Mouse (Mus musculus): ENCODE measurements around the gene Slc5a10. TPM values are rescaled to one million over a fixed set of nuclear protein-coding genes. Genes with fewer than 3 reads are reported as not detected.
"Not testable (repeated sequence)": the region's sequence is repeated elsewhere in the genome, so short reads cannot be mapped to it uniquely, and the experiment has no call there.

The Slc5a10 gene
- total RNA-seq, 1 experiment from 2014 or later: not detected

- no peak for ATAC-seq (replicated peaks in 1 of 2; ENCODE audit: insufficient read depth in 1 of 2, low FRiP score in 2 of 2, low TSS enrichment in 1 of 2, low read depth in 1 of 2, poor library complexity in 2 of 2, severe bottlenecking in 2 of 2)
Measured at GRCm38 (mm10) chr11:61644576-61645326, 75.9 kb downstream of the Slc5a10 start.

- ATAC-seq (replicated peaks in 1 of 2; ENCODE audit: insufficient read depth in 1 of 2, low FRiP score in 2 of 2, low TSS enrichment in 1 of 2, low read depth in 1 of 2, poor library complexity in 2 of 2, severe bottlenecking in 2 of 2): no peak
Measured at GRCm38 (mm10) chr11:61643184-61643961, 77.3 kb downstream of the Slc5a10 start.

- no peak for ATAC-seq (replicated peaks in 1 of 2; ENCODE audit: insufficient read depth in 1 of 2, low FRiP score in 2 of 2, low TSS enrichment in 1 of 2, low read depth in 1 of 2, poor library complexity in 2 of 2, severe bottlenecking in 2 of 2)
Measured at GRCm38 (mm10) chr11:61642106-61642505, 78.5 kb downstream of the Slc5a10 start.

- ATAC-seq (replicated peaks in 1 of 2; ENCODE audit: insufficient read depth in 1 of 2, low FRiP score in 2 of 2, low TSS enrichment in 1 of 2, low read depth in 1 of 2, poor library complexity in 2 of 2, severe bottlenecking in 2 of 2): not testable (repeated sequence)
Measured at GRCm38 (mm10) chr11:61640585-61640984, 80.0 kb downstream of the Slc5a10 start.

GRCm38 (mm10) chr11:61639601-61640177 lies 80.9 kb downstream of the Slc5a10 start:
- ATAC-seq (replicated peaks in 1 of 2; ENCODE audit: insufficient read depth in 1 of 2, low FRiP score in 2 of 2, low TSS enrichment in 1 of 2, low read depth in 1 of 2, poor library complexity in 2 of 2, severe bottlenecking in 2 of 2): no peak

- ATAC-seq (replicated peaks in 1 of 2; ENCODE audit: insufficient read depth in 1 of 2, low FRiP score in 2 of 2, low TSS enrichment in 1 of 2, low read depth in 1 of 2, poor library complexity in 2 of 2, severe bottlenecking in 2 of 2): no peak; a peak in 1 of 4 replicates
Measured at GRCm38 (mm10) chr11:61638764-61639536, 81.7 kb downstream of the Slc5a10 start.

- ATAC-seq (replicated peaks in 1 of 2; ENCODE audit: insufficient read depth in 1 of 2, low FRiP score in 2 of 2, low TSS enrichment in 1 of 2, low read depth in 1 of 2, poor library complexity in 2 of 2, severe bottlenecking in 2 of 2): no peak
Measured at GRCm38 (mm10) chr11:61637856-61638255, 82.8 kb downstream of the Slc5a10 start.

- ATAC-seq (replicated peaks in 1 of 2; ENCODE audit: insufficient read depth in 1 of 2, low FRiP score in 2 of 2, low TSS enrichment in 1 of 2, low read depth in 1 of 2, poor library complexity in 2 of 2, severe bottlenecking in 2 of 2): no peak
Measured at GRCm38 (mm10) chr11:61637413-61637812, 83.2 kb downstream of the Slc5a10 start.

GRCm38 (mm10) chr11:61636309-61636708 lies 84.3 kb downstream of the Slc5a10 start:
- not testable (repeated sequence) for ATAC-seq (replicated peaks in 1 of 2; ENCODE audit: insufficient read depth in 1 of 2, low FRiP score in 2 of 2, low TSS enrichment in 1 of 2, low read depth in 1 of 2, poor library complexity in 2 of 2, severe bottlenecking in 2 of 2)

GRCm38 (mm10) chr11:61629621-61630020 lies 91.0 kb downstream of the Slc5a10 start:
- ATAC-seq (replicated peaks in 1 of 2; ENCODE audit: insufficient read depth in 1 of 2, low FRiP score in 2 of 2, low TSS enrichment in 1 of 2, low read depth in 1 of 2, poor library complexity in 2 of 2, severe bottlenecking in 2 of 2): no peak

- ATAC-seq (replicated peaks in 1 of 2; ENCODE audit: insufficient read depth in 1 of 2, low FRiP score in 2 of 2, low TSS enrichment in 1 of 2, low read depth in 1 of 2, poor library complexity in 2 of 2, severe bottlenecking in 2 of 2): no peak
Measured at GRCm38 (mm10) chr11:61626509-61626908, 94.1 kb downstream of the Slc5a10 start.

GRCm38 (mm10) chr11:61625136-61625535 lies 95.5 kb downstream of the Slc5a10 start:
- ATAC-seq (replicated peaks in 1 of 2; ENCODE audit: insufficient read depth in 1 of 2, low FRiP score in 2 of 2, low TSS enrichment in 1 of 2, low read depth in 1 of 2, poor library complexity in 2 of 2, severe bottlenecking in 2 of 2): no peak

Other genes with a start within 250 kb of the Slc5a10 start
- gene Mfap4, start 235.4 kb downstream of the Slc5a10 start, total RNA-seq (2017): not detected in 2 replicates
- gene Mapk7, start 226.4 kb downstream of the Slc5a10 start, total RNA-seq (2017): 4.2 TPM in 2 replicates
- 1.6 and 4.4 TPM in 2 replicates for gene B9d1, start 215.7 kb downstream of the Slc5a10 start, total RNA-seq (2017)
- 1.7 TPM in 1 of 2 replicates, not detected in the other for gene Epn2, start 141.1 kb downstream of the Slc5a10 start, total RNA-seq (2017)
- 0.10 and 1.2 TPM in 2 replicates for gene Grap, start 67.6 kb downstream of the Slc5a10 start, total RNA-seq (2017)
- gene Fam83g, start 36.7 kb downstream of the Slc5a10 start, total RNA-seq (2017): 0.30 TPM in 1 of 2 replicates, not detected in the other
- 47.2 and 59.6 TPM in 2 replicates for gene Prpsap2, start 41.3 kb upstream of the Slc5a10 start, total RNA-seq (2017)
- gene Ulk2, start 134.2 kb upstream of the Slc5a10 start, total RNA-seq (2017): 29.3 and 36.1 TPM in 2 replicates
- 46.7 and 47.2 TPM in 2 replicates for gene Akap10, start 209.4 kb upstream of the Slc5a10 start, total RNA-seq (2017)
- gene Specc1, start 235.9 kb upstream of the Slc5a10 start, total RNA-seq (2017): 25.6 and 30.1 TPM in 2 replicates